Mouse (Mus musculus): ENCODE measurements at regions not wholly inside any gene's neighbourhood (a gene's known extent, or its start where the extent isn't known, plus 50 kb on each side); places are given as distances from the start of the nearest gene placed in this dataset.

DNA sequence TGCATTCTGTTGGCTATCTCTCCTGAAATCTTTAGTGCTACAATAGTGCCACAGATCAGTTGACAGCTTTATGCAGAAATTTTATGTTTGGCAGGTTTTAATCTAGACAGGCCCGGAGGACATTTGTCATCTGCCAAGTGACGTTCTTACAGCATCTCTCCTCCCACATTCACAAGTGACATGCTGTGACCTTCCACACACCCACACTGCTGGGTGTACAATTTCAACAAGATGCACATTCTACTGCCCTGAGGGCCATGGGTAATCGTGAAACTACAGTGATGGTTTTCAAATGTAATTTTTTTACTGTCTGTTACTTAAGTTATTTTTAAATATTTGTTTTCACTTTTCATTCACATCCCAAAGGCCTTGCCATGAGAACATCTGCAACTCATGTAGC lies 639.2 kb upstream of the Gm11114 start:
- no peaks in the 10 kb centered on the region for H3K79me2 ChIP-seq (replicated peaks; ENCODE audit: control insufficient read depth, insufficient read depth, low read length)
- no peak overlapping the region for H3K9ac ChIP-seq (ENCODE audit: low read depth, low read length)
- no peaks in the 10 kb centered on the region for H3K4me1 ChIP-seq (ENCODE audit: control insufficient read depth, insufficient read depth, low read length)
- intact Hi-C loops (cut with DNase I): no loop called here
- no peak for DNase-seq
- H3K27me3 ChIP-seq (ENCODE audit: control insufficient read depth, insufficient read depth, low read length): no peaks in the 10 kb centered on the region
- H3K27ac ChIP-seq: no peak overlapping the region
- TF ChIP-seq POLR2A (IDR thresholded peaks at IDR 0.05; ENCODE audit: insufficient read depth, low read depth, low read length) (no peak), CTCF (IDR thresholded peaks at IDR 0.05) (no peak), EP300 (IDR thresholded peaks at IDR 0.05; ENCODE audit: insufficient read depth, low read depth, low read length) (no peak)
- H3K4me3 ChIP-seq: no peak overlapping the region
- H3K36me3 ChIP-seq (ENCODE audit: control insufficient read depth, insufficient read depth, low read length): no peaks in the 10 kb centered on the region
- WGBS: 39% methylated on average over 3 of the region's 3 CpGs

DNA sequence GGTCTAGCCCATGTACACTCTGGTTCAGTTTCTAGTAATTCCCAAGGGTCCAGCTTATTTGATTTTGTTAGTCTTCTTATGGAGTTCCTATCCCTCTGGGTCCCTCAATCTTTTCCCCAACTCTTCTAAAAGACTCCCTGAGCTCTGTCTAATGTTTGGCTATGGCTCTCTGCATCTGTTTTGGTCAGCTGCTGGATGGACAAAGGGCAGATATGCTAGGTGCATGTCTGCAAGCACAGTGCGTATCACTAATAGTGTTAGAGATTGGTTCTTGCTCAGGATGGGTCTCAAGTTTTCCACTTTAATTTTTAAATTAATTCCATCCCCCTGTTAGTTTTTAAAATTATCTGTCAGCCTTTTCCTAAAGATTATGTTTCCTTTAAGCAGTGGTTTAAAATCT lies 634.2 kb upstream of the Gm11114 start:
- no peak for TF ChIP-seq CTCF (IDR thresholded peaks at IDR 0.05)
- intact Hi-C loops (cut with DNase I): no loop called here

DNA sequence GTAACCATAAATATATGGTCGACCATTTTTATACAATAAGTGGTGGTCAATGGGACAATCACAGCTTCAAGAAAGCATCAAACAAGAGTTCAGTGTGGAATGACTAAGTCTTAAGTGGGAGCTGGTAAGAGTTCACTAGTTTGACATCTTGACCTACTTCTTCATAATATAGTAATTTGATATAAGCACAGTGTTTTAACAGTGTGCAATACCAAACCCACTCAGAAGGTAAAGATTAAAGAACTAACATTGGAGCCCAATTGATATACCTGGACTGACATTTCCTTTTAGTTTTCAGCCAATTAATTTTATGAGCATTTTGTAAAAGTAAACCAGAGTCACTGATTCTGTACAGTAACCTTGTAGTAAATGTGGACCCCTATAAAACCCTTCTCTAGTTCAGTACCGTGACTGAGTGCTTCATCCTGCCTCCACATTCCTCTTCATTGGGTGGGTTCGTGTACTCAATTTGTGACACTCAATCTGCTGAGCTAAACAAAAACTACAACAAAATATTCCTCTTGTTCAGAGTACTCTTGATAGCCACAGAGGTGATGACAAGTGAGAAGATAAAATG lies 593.9 kb upstream of the Gm11114 start:
- DNase-seq: no peak
- H3K9ac ChIP-seq (ENCODE audit: low read depth, low read length): no peak overlapping the region
- no peak overlapping the region for H3K4me3 ChIP-seq
- no peaks in the 10 kb centered on the region for H3K27me3 ChIP-seq (ENCODE audit: control insufficient read depth, insufficient read depth, low read length)
- H3K27ac ChIP-seq: no peak overlapping the region
- TF ChIP-seq POLR2A (IDR thresholded peaks at IDR 0.05; ENCODE audit: insufficient read depth, low read depth, low read length): no peak
- TF ChIP-seq EP300 (IDR thresholded peaks at IDR 0.05; ENCODE audit: insufficient read depth, low read depth, low read length): no peak
- TF ChIP-seq CTCF (IDR thresholded peaks at IDR 0.05): no peak
- WGBS: 69% methylated on average over 3 of the region's 3 CpGs
- no peaks in the 10 kb centered on the region for H3K79me2 ChIP-seq (replicated peaks; ENCODE audit: control insufficient read depth, insufficient read depth, low read length)
- intact Hi-C loops (cut with DNase I): no loop called here
- no peaks in the 10 kb centered on the region for H3K36me3 ChIP-seq (ENCODE audit: control insufficient read depth, insufficient read depth, low read length)
- no peaks in the 10 kb centered on the region for H3K4me1 ChIP-seq (ENCODE audit: control insufficient read depth, insufficient read depth, low read length)

More for the DNA sequence above, 634.2 kb upstream of the Gm11114 start:
- H3K9ac ChIP-seq (ENCODE audit: low read depth, low read length): no peak overlapping the region
- no peaks in the 10 kb centered on the region for H3K79me2 ChIP-seq (replicated peaks; ENCODE audit: control insufficient read depth, insufficient read depth, low read length)
- no peak overlapping the region for H3K4me3 ChIP-seq
- no peak overlapping the region for H3K27ac ChIP-seq
- DNase-seq: no peak
- H3K36me3 ChIP-seq (ENCODE audit: control insufficient read depth, insufficient read depth, low read length): no peaks in the 10 kb centered on the region
- no peaks in the 10 kb centered on the region for H3K27me3 ChIP-seq (ENCODE audit: control insufficient read depth, insufficient read depth, low read length)
- WGBS: 81% methylated on average over 1 of the region's 1 CpGs
- H3K4me1 ChIP-seq (ENCODE audit: control insufficient read depth, insufficient read depth, low read length): no peaks in the 10 kb centered on the region

DNA sequence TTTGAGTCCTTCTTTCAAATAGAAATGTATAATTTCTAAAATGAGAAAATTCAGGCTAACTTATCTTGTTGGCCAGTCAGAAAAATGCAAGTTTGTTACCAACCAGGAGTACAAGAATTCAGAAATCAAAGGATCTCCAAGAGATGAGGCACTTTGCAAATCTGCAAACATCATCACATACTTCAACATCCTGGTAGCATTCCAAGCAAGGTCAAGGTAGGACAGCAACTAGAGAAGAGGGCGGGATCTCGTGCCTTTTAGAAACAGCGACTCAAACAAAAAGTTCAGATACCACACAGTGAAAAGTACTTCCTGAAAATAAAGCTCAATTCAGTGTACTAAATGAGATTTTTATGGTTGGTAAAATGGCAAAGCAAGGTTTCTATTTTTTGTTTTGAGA lies 593.2 kb upstream of the Gm11114 start:
- Histone ChIP-seq H3K9ac (ENCODE audit: low read depth, low read length) (no peak overlapping the region), H3K4me1 (ENCODE audit: control insufficient read depth, insufficient read depth, low read length) (no peaks in the 10 kb centered on the region), H3K27me3 (ENCODE audit: control insufficient read depth, insufficient read depth, low read length) (no peaks in the 10 kb centered on the region), H3K79me2 (replicated peaks; ENCODE audit: control insufficient read depth, insufficient read depth, low read length) (no peaks in the 10 kb centered on the region), H3K27ac (no peak overlapping the region), H3K4me3 (no peak overlapping the region), H3K36me3 (ENCODE audit: control insufficient read depth, insufficient read depth, low read length) (no peaks in the 10 kb centered on the region)
- 63% methylated on average over 3 of the region's 3 CpGs for WGBS
- DNase-seq: no peak
- intact Hi-C loops (cut with DNase I): no loop called here
- TF ChIP-seq POLR2A (IDR thresholded peaks at IDR 0.05; ENCODE audit: insufficient read depth, low read depth, low read length) (no peak), CTCF (IDR thresholded peaks at IDR 0.05) (no peak), EP300 (IDR thresholded peaks at IDR 0.05; ENCODE audit: insufficient read depth, low read depth, low read length) (no peak)

DNA sequence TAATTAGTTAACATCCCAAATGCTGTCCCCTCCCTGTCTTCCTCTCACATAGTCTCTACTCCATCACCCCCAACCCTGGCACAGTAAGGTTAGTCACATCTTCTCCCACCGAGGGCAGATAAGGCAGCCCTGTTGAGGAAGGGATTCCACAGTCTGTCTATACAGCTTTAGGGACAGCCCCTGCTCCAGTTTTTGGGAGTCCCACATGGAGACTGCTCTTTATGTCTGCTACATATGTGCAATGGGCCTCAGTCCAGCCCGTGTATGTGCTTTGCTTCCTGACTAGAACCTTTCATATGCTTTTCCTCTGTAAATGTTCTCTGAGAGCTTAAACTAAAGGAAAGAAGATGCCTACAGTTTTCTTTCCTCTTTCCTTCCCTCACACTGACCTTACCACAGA lies 592.1 kb upstream of the Gm11114 start:
- no peak overlapping the region for H3K4me3 ChIP-seq
- no peak overlapping the region for H3K9ac ChIP-seq (ENCODE audit: low read depth, low read length)
- intact Hi-C loops (cut with DNase I): no loop called here
- no peaks in the 10 kb centered on the region for H3K27me3 ChIP-seq (ENCODE audit: control insufficient read depth, insufficient read depth, low read length)
- H3K36me3 ChIP-seq (ENCODE audit: control insufficient read depth, insufficient read depth, low read length): no peaks in the 10 kb centered on the region
- TF ChIP-seq EP300 (IDR thresholded peaks at IDR 0.05; ENCODE audit: insufficient read depth, low read depth, low read length) (no peak), POLR2A (IDR thresholded peaks at IDR 0.05; ENCODE audit: insufficient read depth, low read depth, low read length) (no peak), CTCF (IDR thresholded peaks at IDR 0.05) (no peak)
- DNase-seq: no peak
- no peaks in the 10 kb centered on the region for H3K4me1 ChIP-seq (ENCODE audit: control insufficient read depth, insufficient read depth, low read length)
- no peak overlapping the region for H3K27ac ChIP-seq
- WGBS: 63% methylated on average over 2 of the region's 2 CpGs
- no peaks in the 10 kb centered on the region for H3K79me2 ChIP-seq (replicated peaks; ENCODE audit: control insufficient read depth, insufficient read depth, low read length)

DNA sequence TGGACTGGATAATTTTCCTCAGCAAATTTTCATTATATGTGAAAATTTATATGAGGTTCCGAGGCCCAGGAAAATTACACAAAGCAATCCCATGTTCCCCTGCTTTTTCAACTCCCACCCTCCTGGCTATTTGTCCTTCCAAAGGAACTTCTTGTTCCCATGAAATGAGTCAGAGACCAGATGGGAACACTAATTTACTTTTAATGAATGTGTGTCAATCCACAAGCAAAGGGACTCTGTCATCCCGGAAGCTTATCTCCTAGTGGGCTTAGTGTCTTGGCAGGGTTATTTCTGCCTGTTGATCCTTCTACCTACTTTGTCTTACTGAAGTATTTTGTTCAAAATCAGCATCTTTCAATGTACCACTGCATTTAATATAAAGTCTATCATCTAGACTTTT lies 573.3 kb upstream of the Gm11114 start:
- no peaks in the 10 kb centered on the region for H3K79me2 ChIP-seq (replicated peaks; ENCODE audit: control insufficient read depth, insufficient read depth, low read length)
- no peak for DNase-seq
- no peak overlapping the region for H3K9ac ChIP-seq (ENCODE audit: low read depth, low read length)
- peak overlapping the region; percentile 19; the same call in 1 of the 2 replicates for H3K27ac ChIP-seq
- intact Hi-C loops (cut with DNase I): no loop called here
- no peaks in the 10 kb centered on the region for H3K36me3 ChIP-seq (ENCODE audit: control insufficient read depth, insufficient read depth, low read length)
- H3K27me3 ChIP-seq (ENCODE audit: control insufficient read depth, insufficient read depth, low read length): no peaks in the 10 kb centered on the region
- TF ChIP-seq EP300 (IDR thresholded peaks at IDR 0.05; ENCODE audit: insufficient read depth, low read depth, low read length) (no peak), CTCF (IDR thresholded peaks at IDR 0.05) (no peak), POLR2A (IDR thresholded peaks at IDR 0.05; ENCODE audit: insufficient read depth, low read depth, low read length) (no peak)
- H3K4me1 ChIP-seq (ENCODE audit: control insufficient read depth, insufficient read depth, low read length): no peaks in the 10 kb centered on the region
- H3K4me3 ChIP-seq: no peak overlapping the region
- WGBS: 55% methylated on average over 2 of the region's 2 CpGs

Measured in heart, adult 2 months (tissue).